Mouse (Mus musculus) left cerebral cortex, adult 11 months (tissue): Measurements from ENCODE around the gene C3ar1.

Experiments
- DNase-seq: peaks from one replicate; pipeline ENCODE4 v3.0.0; 2022; ENCODE audit warnings: low spot score

The C3ar1 gene

GRCm38 (mm10) chr6:122855955-122856354 lies at the start of gene C3ar1:
Gene C3ar1, minus strand, starts transcription at chr6:122856161.
- no peak for DNase-seq

- DNase-seq: no peak
Measured at GRCm38 (mm10) chr6:122892442-122893049, 36.6 kb upstream of the C3ar1 start.

GRCm38 (mm10) chr6:122889599-122889998 lies 33.6 kb upstream of the C3ar1 start:
- DNase-seq: no peak

- DNase-seq: no peak
Measured at GRCm38 (mm10) chr6:122883603-122884002, 27.6 kb upstream of the C3ar1 start.

DNA sequence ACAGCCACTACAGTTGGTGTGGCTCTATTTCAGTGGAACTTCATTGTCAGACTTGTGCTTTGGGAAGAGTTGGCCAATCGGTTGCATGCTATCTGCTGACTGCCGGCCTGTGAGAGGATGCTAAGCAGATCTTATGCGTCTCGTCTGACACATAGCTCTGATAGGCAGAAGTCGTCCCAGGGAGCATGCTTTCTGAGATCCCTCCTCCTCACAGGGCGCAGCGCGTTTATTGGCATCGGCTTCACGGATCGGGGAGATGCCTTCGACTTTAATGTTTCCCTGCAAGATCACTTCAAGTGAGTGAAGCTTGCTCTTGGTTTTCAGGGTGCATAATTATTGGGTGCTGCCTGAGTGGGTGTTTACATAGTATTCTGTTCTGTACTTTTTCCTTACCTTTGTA lies 25.3 kb upstream of the C3ar1 start:
- DNase-seq: no peak

DNA sequence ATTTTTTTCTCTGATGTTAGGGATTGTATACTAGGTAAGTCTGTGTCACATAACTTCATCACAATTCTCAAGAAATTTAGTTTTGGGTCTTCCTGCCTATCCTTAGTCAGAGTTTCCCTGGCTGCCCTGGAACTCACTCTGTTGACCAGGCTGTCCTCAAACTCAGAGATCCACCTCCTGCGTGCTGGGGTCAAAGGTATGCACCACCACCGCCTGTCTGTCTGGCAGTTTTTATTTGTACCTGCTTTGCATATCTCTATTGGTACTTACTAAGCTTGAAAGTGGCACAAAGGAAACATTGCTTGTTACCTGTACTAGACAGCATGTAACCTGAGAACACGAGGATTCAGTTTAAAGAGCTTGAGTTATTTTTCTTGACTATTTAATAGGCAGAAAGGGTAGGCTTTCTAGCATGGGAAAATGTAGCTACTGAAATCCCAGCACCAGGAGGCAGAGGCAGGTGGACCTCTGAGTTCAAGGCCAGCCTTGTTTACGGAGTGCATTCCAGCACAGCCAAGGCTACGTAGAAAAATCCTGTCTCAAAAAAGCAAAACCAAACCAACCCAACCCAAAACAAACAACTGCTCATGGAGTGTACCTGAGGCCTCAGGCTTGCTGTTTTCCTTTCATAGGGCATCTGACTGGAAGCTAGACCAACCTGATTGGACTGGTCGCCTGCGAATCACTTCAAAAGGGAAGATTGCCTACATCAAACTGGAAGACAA lies 24.0 kb upstream of the C3ar1 start:
- DNase-seq: no peak

- DNase-seq: no peak
Measured at GRCm38 (mm10) chr6:122879141-122879735, 23.3 kb upstream of the C3ar1 start.

DNA sequence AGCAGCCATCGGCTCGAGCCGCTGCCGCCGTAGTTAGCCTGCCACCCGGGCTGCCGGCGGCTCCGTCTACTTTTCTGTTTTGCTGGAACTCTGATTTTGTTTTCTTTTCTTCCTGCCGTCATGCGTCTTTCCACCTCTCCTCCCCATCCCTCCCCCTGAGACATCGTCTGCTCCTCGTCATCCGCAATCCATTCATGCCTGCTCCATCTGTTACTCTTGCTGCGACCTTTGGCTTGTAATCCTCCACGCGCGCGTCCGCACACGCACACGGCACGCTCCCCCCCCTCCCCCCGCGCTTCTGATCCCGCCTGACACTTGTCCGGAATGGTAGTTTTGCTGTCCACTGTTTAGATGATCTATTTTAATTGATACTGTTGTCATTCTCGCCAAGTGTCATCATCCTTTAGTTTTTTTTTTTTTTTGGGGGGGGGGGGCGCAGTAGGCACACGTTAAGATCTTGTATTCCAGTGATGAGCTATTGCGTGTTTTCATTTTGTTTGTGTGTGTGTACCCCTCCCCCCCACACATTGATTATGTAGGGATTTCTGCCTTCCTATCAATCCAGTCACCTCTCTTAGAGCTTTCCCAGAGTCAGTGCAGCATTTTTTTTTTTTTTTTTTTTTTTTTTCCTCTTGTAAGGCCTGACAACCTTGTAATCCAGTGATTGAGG lies 18.9 kb upstream of the C3ar1 start:
- no peak for DNase-seq

- peak; percentile 96 for DNase-seq
Measured at GRCm38 (mm10) chr6:122873871-122874719, 18.1 kb upstream of the C3ar1 start, which contains the start of gene Necap1. Gene Necap1, plus strand, starts transcription at chr6:122874474.

GRCm38 (mm10) chr6:122872800-122873199 lies 16.8 kb upstream of the C3ar1 start:
- no peak for DNase-seq

- no peak for DNase-seq
Measured at GRCm38 (mm10) chr6:122869846-122870245, 13.9 kb upstream of the C3ar1 start.

- DNase-seq: no peak
Measured at GRCm38 (mm10) chr6:122867914-122868313, 12.0 kb upstream of the C3ar1 start.

DNA sequence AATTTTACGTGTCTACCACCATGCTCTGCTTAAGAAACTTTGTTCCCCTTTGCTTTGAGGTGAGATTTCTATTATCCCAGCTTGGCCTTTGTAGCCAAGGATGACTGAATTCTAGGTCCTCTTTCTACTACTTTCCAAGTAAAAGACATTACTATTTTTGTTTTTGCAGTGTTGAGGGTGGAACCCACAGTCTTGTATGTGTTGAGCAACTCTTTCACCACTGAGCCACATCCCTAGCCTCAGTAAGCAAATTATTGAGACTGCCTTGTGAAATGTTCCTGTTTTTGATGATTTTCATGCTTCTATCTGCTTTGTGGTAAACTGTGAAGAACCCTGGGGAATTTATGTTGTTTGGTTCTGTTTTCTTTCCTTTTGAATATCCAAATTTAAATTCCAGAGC lies 6.9 kb upstream of the C3ar1 start:
- DNase-seq: no peak

GRCm38 (mm10) chr6:122862434-122862833 lies 6.5 kb upstream of the C3ar1 start:
- DNase-seq: no peak

GRCm38 (mm10) chr6:122854552-122854951 lies 1.4 kb downstream of the C3ar1 start:
- DNase-seq: no peak

DNA sequence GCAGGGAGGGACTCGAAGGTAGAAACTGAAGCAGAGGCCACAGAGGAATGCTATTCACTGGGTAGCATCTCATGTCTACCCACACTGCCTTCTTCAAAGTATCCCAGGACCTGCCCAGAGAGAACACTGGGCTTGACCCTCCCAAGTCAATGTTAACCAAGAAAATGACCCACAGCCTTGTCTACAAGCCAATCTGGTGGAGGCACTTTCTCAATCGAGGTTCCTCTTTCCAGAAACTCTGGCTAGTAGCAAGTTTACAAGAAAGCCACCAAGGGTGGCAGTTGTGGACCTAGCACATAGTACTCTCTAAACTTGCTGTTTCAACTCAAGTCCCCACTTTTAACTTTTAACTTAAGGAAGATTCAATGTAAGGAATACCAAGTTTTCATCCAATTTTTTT lies 3.3 kb downstream of the C3ar1 start:
- DNase-seq: no peak

- DNase-seq: no peak
Measured at GRCm38 (mm10) chr6:122843759-122844158, 12.2 kb downstream of the C3ar1 start.

DNA sequence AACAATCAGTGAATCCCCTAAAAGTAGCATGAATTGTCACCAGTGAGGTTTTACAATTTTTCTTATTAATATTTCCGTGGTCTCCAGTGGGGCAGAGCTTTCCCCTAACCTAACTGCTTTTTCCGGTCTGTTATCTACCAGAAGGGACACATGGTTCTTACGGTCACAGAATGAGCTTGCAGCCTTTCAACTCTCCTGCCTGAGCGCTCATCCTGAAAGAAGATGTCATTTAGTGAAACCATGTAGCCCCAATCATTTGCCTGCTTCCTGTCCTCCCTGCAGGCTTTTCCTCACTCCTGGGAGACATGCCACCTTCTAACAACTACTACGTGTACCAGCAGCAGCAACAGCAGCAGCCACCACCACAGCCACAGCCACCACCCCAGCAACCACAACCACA lies 18.4 kb downstream of the C3ar1 start:
- no peak for DNase-seq

DNA sequence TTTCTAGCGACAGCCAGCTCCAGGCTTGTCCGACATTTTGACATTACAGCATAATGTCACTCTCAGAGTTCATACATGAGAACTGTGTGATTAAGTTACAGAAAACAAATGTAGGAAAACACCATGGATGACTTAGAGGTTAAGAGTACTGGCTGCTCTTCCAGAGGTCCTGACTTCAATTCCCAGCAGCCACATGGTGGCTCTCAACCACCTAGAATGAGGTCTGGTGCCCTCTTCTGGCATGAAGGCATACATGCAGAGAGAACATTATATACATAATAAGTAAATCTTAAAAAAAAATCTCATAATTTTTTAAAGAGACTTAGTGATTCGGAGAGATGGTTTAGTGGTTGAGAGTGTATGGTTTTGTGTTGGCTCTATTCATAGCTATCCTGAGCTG lies 19.0 kb downstream of the C3ar1 start:
- no peak for DNase-seq

- no peak for DNase-seq
Measured at GRCm38 (mm10) chr6:122834365-122834764, 21.6 kb downstream of the C3ar1 start.

DNA sequence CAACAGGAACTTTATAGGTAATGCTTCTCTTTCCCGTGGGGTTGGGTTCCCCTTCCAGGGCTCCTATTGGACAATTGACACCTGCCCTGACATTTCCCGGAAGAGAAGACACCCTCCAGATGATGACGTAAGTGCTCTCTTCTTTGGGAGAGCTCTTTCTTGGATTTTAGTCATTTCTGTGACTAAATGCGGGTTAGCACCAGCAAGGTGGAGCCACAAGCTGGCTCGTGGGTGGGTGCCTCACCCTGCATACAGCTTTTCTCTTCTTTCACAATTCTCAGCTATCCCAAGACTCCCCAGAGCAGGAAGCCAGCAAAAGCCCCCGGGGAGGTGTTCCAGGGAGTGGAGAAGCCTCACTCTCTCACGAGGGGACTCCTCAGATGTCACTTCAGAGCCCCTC lies 23.1 kb downstream of the C3ar1 start:
- DNase-seq: no peak

DNA sequence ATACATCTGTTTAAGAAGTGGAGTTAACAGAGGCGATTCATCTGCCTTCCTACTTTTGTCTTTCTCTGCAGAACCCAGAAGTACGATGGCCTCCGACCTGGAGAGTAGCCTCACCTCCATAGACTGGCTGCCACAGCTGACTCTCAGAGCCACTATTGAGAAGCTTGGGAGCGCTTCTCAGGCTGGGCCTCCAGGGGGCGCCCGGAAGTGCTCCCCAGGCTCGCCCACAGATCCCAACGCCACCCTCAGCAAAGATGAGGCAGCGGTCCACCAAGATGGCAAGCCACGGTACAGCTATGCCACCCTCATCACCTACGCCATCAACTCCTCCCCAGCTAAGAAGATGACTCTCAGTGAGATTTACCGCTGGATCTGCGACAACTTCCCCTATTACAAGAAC lies 27.9 kb downstream of the C3ar1 start:
- no peak for DNase-seq
